Mouse (Mus musculus) retina, embryonic 14.5 days (tissue): ENCODE measurements around the gene Txnrd3.

ENCODE experiments used
- DNase-seq: peaks from one replicate; pipeline ENCODE4 v3.0.0-alpha.2; 2015; ENCODE audit warnings: low spot score

Gene Txnrd3

GRCm38 (mm10) chr6:89643798-89644270 is at the start of gene Txnrd3:
Gene Txnrd3, plus strand, starts transcription at chr6:89643988.
- DNase-seq = peak; percentile 94

- DNase-seq = peak; percentile 97
Measured at GRCm38 (mm10) chr6:89595018-89595776, 48.6 kb upstream of the Txnrd3 start, which contains the start of gene Chchd6. Gene Chchd6, minus strand, starts transcription at chr6:89595652.

GRCm38 (mm10) chr6:89595777-89596146 is 48.0 kb upstream of the Txnrd3 start:
- DNase-seq = no peak

DNA sequence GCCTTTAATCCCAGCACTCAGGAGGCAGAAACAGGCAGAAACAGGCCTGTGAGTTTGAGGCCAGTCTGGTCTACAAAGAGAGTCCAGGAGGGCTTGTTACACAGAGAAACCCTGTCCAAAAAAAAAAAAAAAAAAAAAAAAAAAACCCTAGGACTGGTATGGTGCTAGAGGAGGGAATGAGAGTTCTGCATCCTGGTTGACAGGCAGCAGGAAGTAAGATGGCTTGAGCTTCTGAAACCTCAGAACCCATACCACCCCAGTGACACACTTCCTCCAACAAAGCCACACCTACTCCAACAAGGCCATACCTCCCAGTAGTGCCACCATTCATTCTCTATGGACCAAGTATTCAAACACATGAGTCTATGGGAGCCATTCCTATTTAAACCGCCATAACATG is 47.3 kb upstream of the Txnrd3 start:
- no peak for DNase-seq

DNA sequence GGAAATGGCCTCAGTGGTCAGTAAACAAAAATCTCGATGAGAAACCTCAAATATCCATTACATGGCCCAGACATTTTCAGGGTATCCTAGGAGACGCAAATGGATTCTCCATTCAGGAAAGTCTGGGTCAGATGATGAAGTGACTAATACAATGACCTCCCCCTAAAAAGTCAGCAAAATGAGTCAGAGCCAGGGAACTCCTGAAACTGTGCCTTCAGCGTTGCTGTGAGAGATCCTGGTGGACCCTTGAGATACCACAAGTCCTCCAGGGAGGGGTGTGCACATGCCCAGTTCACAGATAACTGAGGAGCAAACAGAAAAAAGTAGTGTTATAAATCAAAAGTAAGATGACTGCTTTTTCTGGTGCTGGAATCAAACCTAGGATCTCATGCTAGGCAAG is 37.7 kb upstream of the Txnrd3 start:
- DNase-seq = no peak

GRCm38 (mm10) chr6:89607999-89608398 is 35.8 kb upstream of the Txnrd3 start:
- no peak for DNase-seq

DNA sequence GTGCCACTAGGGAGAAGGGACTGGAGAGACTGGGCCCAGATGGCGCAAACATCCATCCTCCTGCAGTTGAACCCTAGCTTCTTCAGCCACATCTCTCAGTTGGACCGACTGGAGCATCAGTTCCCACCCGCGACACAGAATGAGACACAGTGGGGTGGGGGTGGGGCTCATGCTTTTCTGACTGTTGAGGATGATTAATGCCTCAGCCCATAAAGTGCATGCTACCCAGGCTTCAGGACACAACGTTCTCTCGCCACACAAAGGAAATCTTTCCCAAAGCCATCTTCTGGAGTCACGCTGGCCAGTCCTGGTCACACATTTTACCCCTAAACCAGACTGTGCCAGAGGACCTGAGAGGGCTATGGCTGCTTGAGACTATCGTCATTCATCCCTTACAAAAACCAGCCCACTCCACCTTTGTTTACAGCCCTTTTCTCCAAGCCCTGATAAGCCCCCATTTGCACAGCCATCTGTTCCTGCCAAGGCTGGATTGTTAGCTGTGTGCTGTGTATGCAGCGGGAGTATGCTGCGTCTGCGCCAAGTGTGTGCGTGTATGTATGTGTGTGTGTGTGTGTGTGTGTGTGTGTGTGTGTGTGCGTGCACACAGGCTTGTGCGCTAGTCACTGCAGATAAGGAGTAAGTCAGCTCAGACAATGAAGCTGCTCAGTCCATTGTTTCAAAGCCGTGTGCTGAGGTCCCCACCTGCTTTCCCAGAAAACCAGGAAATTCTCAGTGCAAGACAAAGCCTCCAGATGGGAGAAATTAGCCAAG is 30.3 kb upstream of the Txnrd3 start:
- peak; percentile 64 for DNase-seq

GRCm38 (mm10) chr6:89614107-89614471 is 29.7 kb upstream of the Txnrd3 start:
- DNase-seq = no peak

DNA sequence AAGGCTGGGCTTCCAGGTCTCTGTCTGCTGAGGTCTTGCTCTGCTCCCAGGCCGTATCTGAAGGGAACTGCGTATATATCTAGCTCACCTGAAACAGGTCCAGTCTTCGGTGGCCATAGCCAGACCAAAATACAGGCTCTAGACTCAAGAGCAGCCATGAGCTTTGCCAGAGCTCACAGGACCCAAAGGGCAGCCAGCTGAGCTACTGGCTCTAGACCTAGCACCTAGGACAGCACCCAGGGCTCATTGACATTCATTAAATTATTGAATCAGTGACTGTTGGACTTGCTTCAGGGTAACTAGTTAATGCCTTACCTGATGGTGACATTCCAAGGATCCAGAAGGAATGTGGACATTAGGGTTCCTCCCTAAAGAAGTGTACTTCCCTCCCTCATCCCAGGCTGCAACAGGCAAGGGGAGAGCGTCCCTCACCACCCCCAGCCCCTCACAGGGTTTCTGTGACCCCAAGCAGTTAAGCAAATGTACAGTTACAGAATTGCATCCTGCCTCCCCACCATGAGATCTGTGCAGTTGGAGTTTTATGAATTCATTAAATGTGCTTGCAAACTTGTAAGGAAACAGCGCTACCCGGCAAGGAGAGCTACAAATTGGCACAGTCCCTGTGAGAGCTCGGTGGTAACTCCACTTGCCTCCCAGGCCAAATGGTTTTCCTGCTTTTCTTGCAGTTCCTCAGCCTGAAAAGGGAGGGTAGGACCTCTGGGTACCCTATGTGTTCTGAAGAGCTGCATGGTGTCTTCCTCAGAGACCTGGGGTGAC is 29.0 kb upstream of the Txnrd3 start:
- no peak for DNase-seq

- DNase-seq = no peak
Measured at GRCm38 (mm10) chr6:89615373-89615755, 28.4 kb upstream of the Txnrd3 start.

DNA sequence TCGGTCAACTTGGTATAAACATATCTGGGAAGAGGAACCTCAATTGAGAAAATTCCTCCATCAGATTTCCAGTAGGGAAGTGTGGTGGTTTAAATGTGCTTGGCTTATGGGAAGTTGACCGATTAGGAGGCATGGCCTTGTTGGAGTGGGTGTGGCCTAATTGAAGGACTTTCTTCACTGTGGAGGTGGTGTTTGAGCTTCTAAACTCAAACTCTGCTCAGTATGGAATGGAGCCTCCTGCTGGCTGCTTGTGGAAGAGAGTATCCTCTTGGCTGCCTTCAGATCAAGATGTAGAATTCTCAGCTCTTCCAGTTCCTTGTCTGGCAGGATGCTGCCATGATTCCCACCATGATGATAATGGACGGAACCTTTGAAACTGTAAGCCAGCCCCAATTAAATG is 21.1 kb upstream of the Txnrd3 start:
- no peak for DNase-seq

DNA sequence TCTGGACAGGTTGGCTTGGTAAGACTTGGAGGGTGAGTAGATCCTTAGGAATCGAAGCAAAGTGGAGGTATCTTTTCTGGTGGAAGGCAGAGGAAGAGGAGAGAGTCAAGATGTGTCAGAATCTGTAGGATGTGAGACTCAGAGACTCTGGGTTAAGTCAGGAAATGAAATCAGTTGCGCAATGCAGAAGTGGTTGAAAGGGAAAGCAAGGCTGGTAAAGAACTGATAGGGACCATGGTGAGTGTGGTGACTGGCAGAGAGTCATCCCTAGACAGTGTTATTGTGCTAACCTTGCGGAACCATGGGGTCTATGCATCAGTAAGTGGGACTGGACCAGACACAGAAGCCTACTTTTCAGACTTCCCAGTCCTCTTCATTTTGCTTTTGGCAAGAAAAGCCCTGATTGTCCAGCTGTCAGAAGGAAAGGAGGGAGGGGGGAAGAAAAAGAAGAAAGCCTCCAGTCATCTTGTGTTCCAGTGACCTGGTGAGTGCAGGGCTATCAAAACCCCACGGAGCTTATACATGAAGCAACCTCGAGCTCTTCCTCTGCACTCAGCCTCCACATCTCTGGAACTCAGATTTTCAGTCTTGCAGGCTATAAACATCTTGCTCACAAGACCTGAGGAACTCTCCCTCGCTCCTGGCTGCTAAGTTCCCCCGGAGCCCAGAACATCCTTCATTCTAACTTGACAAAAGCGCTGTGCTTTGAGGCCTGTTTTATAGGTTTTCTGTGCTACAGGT is 15.6 kb upstream of the Txnrd3 start:
- no peak for DNase-seq

- peak; percentile 90 for DNase-seq
Measured at GRCm38 (mm10) chr6:89631809-89632562, 11.8 kb upstream of the Txnrd3 start.

DNA sequence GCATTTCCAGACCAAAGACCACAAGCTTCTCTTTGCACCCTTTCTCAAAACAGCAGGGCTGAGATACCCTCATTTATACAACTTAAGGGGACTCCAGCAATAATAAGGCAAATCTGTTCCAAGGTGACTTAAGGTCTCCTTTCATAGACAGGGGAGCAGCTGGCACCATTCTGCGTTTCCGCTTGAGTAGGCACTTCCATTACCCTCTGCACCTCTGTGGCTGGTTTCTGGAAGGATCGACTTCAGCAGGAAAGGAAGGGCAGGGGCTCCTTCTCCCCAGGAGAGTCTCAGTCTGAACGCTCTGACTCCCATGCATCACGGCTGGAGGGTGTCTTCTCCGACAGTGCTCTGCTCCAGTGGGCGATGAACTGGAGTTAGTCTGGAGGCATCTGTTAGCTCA is 10.7 kb upstream of the Txnrd3 start:
- peak; percentile 43 for DNase-seq

GRCm38 (mm10) chr6:89634400-89634799 is 9.4 kb upstream of the Txnrd3 start:
- no peak for DNase-seq

GRCm38 (mm10) chr6:89637977-89638376 is 5.8 kb upstream of the Txnrd3 start:
- DNase-seq = no peak

DNA sequence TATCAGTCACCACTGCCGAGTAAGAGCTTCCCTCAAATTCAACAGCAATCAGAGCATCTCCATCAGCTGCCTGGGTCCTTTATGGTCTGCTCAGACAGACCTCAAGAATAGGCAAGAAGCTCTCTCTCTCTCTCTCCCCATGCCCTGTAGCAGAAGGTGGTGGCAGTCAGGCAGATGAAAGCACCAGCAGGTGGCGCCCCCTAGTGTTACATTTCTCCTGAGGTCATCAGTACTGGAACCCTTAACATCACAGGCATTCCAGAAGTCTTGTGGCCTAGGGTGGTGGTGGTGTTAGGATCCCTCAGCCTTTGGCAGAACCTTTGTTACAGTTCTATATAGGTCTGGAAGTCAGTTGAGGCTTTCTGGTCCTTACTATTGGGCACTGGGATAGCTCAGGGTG is 4.8 kb upstream of the Txnrd3 start:
- DNase-seq = peak; percentile 76

- DNase-seq = peak; percentile 93
Measured at GRCm38 (mm10) chr6:89644271-89645075, 685 bp downstream of the Txnrd3 start.

GRCm38 (mm10) chr6:89649897-89650296 is 6.1 kb downstream of the Txnrd3 start:
- DNase-seq = no peak

DNA sequence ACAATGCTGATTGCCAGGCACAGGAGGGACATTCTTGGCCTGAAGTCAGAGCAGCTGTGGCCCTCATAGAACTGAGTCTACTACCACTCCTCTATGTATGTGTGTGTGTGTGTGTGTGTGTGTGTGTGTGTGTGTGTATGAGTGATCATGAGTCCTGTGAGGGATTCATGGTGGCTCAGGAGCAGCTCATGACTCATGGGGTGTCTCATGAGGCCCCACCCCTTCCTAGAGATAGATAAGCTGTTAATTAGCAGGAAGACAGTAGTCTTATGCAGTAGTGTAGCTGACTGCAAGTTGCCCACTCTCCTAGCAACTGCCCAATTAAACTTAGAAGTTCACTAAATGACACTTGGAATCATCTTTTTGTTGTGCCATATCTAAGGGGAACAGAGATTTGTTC is 8.0 kb downstream of the Txnrd3 start:
- DNase-seq = no peak
